Mouse (Mus musculus): ENCODE measurements around the gene Gucy2c. TPM values are rescaled to one million over a fixed set of nuclear protein-coding genes. Genes with fewer than 3 reads are reported as not detected.
"Not testable (repeated sequence)": the region's sequence is repeated elsewhere in the genome, so short reads cannot be mapped to it uniquely, and the experiment has no call there.

Gene Gucy2c
- polyA plus RNA-seq, 1 experiment, result not detected

GRCm38 (mm10) chr6:136804705-136805408 lies 23.3 kb upstream of the Gucy2c start:
- H3K27me3 ChIP-seq (replicated peaks), result no peaks in the 10 kb centered on the region
- peaks cover 45% of the 10 kb centered on the region for H3K4me1 ChIP-seq
- peaks cover 4% of the 10 kb centered on the region for H3K36me3 ChIP-seq (replicated peaks; ENCODE audit: low read length)
- TF ChIP-seq FLI1 (IDR thresholded peaks at IDR 0.05; ENCODE audit: low read length), result no peak
- H3K9me3 ChIP-seq, result no peaks in the 10 kb centered on the region
- H3K4me3 ChIP-seq (replicated peaks), result peak overlapping the region; percentile 93

GRCm38 (mm10) chr6:136803739-136804633 lies 22.4 kb upstream of the Gucy2c start, which contains the start of gene Hist4h4:
Hist4h4 (minus strand) TSS chr6:136804415.
- Histone ChIP-seq H3K27me3 (replicated peaks) (no peaks in the 10 kb centered on the region), H3K4me1 (peaks cover 41% of the 10 kb centered on the region), H3K4me3 (replicated peaks) (peak within 1 kb of the TSS; percentile 93), H3K36me3 (replicated peaks; ENCODE audit: low read length) (no peaks in the 10 kb centered on the region), H3K9me3 (no peaks in the 10 kb centered on the region)
- TF ChIP-seq FLI1 (IDR thresholded peaks at IDR 0.05; ENCODE audit: low read length) (no peak), GATA1 (IDR thresholded peaks at IDR 0.05; ENCODE audit: borderline replicate concordance, low read length) (no peak)

- Histone ChIP-seq H3K4me3 (replicated peaks) (peak overlapping the region; percentile 93), H3K27me3 (replicated peaks) (no peaks in the 10 kb centered on the region), H3K9me3 (no peaks in the 10 kb centered on the region), H3K36me3 (replicated peaks; ENCODE audit: low read length) (no peaks in the 10 kb centered on the region), H3K4me1 (peaks cover 41% of the 10 kb centered on the region)
- TF ChIP-seq GATA1 (IDR thresholded peaks at IDR 0.05; ENCODE audit: borderline replicate concordance, low read length), result no peak
- no peak for TF ChIP-seq FLI1 (IDR thresholded peaks at IDR 0.05; ENCODE audit: low read length)
Observed at GRCm38 (mm10) chr6:136803093-136803738, 21.7 kb upstream of the Gucy2c start.

- Histone ChIP-seq H3K9me3 (no peaks in the 10 kb centered on the region), H3K27me3 (replicated peaks) (no peaks in the 10 kb centered on the region), H3K4me1 (peaks cover 25% of the 10 kb centered on the region), H3K4me3 (replicated peaks) (no peak overlapping the region), H3K36me3 (replicated peaks; ENCODE audit: low read length) (no peaks in the 10 kb centered on the region)
- no peak for TF ChIP-seq FLI1 (IDR thresholded peaks at IDR 0.05; ENCODE audit: low read length)
- TF ChIP-seq GATA1 (IDR thresholded peaks at IDR 0.05; ENCODE audit: borderline replicate concordance, low read length), result no peak
Observed at GRCm38 (mm10) chr6:136801274-136801673, 19.7 kb upstream of the Gucy2c start.

GRCm38 (mm10) chr6:136800710-136801109 lies 19.1 kb upstream of the Gucy2c start:
- no peaks in the 10 kb centered on the region for H3K9me3 ChIP-seq
- H3K4me3 ChIP-seq (replicated peaks), result no peak overlapping the region
- no peaks in the 10 kb centered on the region for H3K36me3 ChIP-seq (replicated peaks; ENCODE audit: low read length)
- no peaks in the 10 kb centered on the region for H3K27me3 ChIP-seq (replicated peaks)
- TF ChIP-seq FLI1 (IDR thresholded peaks at IDR 0.05; ENCODE audit: low read length) (no peak), GATA1 (IDR thresholded peaks at IDR 0.05; ENCODE audit: borderline replicate concordance, low read length) (no peak)
- H3K4me1 ChIP-seq, result peaks cover 20% of the 10 kb centered on the region

GRCm38 (mm10) chr6:136797874-136798693 lies 16.5 kb upstream of the Gucy2c start:
- not testable (repeated sequence) for H3K4me1 ChIP-seq; H3K36me3 ChIP-seq (replicated peaks; ENCODE audit: low read length)

GRCm38 (mm10) chr6:136795850-136796249 lies 14.3 kb upstream of the Gucy2c start:
- TF ChIP-seq FLI1 (IDR thresholded peaks at IDR 0.05; ENCODE audit: low read length) (no peak), GATA1 (IDR thresholded peaks at IDR 0.05; ENCODE audit: borderline replicate concordance, low read length) (no peak)
- H3K36me3 ChIP-seq (replicated peaks; ENCODE audit: low read length), result no peaks in the 10 kb centered on the region
- peaks cover 2% of the 10 kb centered on the region for H3K27me3 ChIP-seq (replicated peaks)
- H3K9me3 ChIP-seq, result no peaks in the 10 kb centered on the region
- H3K4me1 ChIP-seq, result peaks cover 8% of the 10 kb centered on the region
- H3K4me3 ChIP-seq (replicated peaks), result no peak overlapping the region

More at GRCm38 (mm10) chr6:136797874-136798693, 16.5 kb upstream of the Gucy2c start:
- H3K27me3 ChIP-seq (replicated peaks); H3K9me3 ChIP-seq; H3K4me3 ChIP-seq (replicated peaks): not testable (repeated sequence)

- Histone ChIP-seq H3K27me3 (replicated peaks) (peaks cover 2% of the 10 kb centered on the region), H3K4me1 (peaks cover 8% of the 10 kb centered on the region), H3K36me3 (replicated peaks; ENCODE audit: low read length) (no peaks in the 10 kb centered on the region), H3K9me3 (no peaks in the 10 kb centered on the region), H3K4me3 (replicated peaks) (no peak overlapping the region)
- no peak for TF ChIP-seq FLI1 (IDR thresholded peaks at IDR 0.05; ENCODE audit: low read length)
- TF ChIP-seq GATA1 (IDR thresholded peaks at IDR 0.05; ENCODE audit: borderline replicate concordance, low read length), result no peak
Observed at GRCm38 (mm10) chr6:136795110-136795509, 13.5 kb upstream of the Gucy2c start.

- no peak for TF ChIP-seq FLI1 (IDR thresholded peaks at IDR 0.05; ENCODE audit: low read length)
- no peak for TF ChIP-seq GATA1 (IDR thresholded peaks at IDR 0.05; ENCODE audit: borderline replicate concordance, low read length)
- Histone ChIP-seq H3K9me3 (no peaks in the 10 kb centered on the region), H3K36me3 (replicated peaks; ENCODE audit: low read length) (no peaks in the 10 kb centered on the region), H3K27me3 (replicated peaks) (peaks cover 4% of the 10 kb centered on the region), H3K4me3 (replicated peaks) (peak overlapping the region; percentile 23), H3K4me1 (peaks cover 8% of the 10 kb centered on the region)
Observed at GRCm38 (mm10) chr6:136793831-136794525, 12.4 kb upstream of the Gucy2c start.

All from megakaryocyte, embryonic 14.5 days (primary cell).